Mouse (Mus musculus): ENCODE results near the gene 9930111J21Rik1.

GRCm38 (mm10) chr11:48898812-48899431 is 80.3 kb downstream of the 9930111J21Rik1 start:
- no peak for TF ChIP-seq CTCF (IDR thresholded peaks at IDR 0.05; ENCODE audit: low read depth)
- no peak for TF ChIP-seq EP300 (IDR thresholded peaks at IDR 0.05; ENCODE audit: low read depth)
